Mouse (Mus musculus) E14TG2a.4 (cell line): ENCODE measurements around the gene March4.

ENCODE experiments used
- CTCF ChIP-seq: conservative IDR thresholded peaks from 2 replicates; pipeline ENCODE4 v1.5.1; 2014; ENCODE audit warnings: low read length
- NANOG ChIP-seq: IDR thresholded peaks from 2 replicates; pipeline ENCODE4 v1.6.1; 2014; ENCODE audit warnings: borderline replicate concordance, low read length, mixed read lengths

- TF ChIP-seq CTCF (no peak), NANOG (no peak)
Measured at GRCm38 (mm10) chr1:72532926-72533325, 3.8 kb downstream of the March4 start.
